Mouse (Mus musculus) heart, adult 11 months (tissue): ENCODE results near the gene Mettl15.
A peak's percentile ranks its signal among the peaks of the same experiment; 100 is the strongest.
"Not testable (repeated sequence)": the region's sequence is repeated elsewhere in the genome, so short reads cannot be mapped to it uniquely, and the experiment has no call there.

Experiments used
- DNase-seq: peaks from one replicate; pipeline ENCODE4 v3.0.0; 2022

Mettl15 gene

GRCm38 (mm10) chr2:109280600-109281340 lies at the start of gene Mettl15, which contains the start of gene Kif18a:
TSS of gene Mettl15 (minus strand) at chr2:109280748.
TSS of gene Kif18a (plus strand) at chr2:109280738.
- peak; percentile 100 for DNase-seq

- no peak for DNase-seq
Measured at GRCm38 (mm10) chr2:109311369-109311768, 30.8 kb upstream of the Mettl15 start.

GRCm38 (mm10) chr2:109303638-109304037 lies 23.1 kb upstream of the Mettl15 start:
- no peak for DNase-seq

GRCm38 (mm10) chr2:109302234-109302633 lies 21.7 kb upstream of the Mettl15 start:
- no peak for DNase-seq

- DNase-seq: no peak
Measured at GRCm38 (mm10) chr2:109298160-109298559, 17.6 kb upstream of the Mettl15 start.

GRCm38 (mm10) chr2:109296264-109296663 lies 15.7 kb upstream of the Mettl15 start:
- DNase-seq: no peak

GRCm38 (mm10) chr2:109289327-109289726 lies 8.8 kb upstream of the Mettl15 start:
- no peak for DNase-seq

- DNase-seq: no peak
Measured at GRCm38 (mm10) chr2:109284121-109284520, 3.6 kb upstream of the Mettl15 start.

GRCm38 (mm10) chr2:109281341-109281690 lies 768 bp upstream of the Mettl15 start:
- DNase-seq: no peak

- DNase-seq: no peak
Measured at GRCm38 (mm10) chr2:109280272-109280599, 312 bp downstream of the Mettl15 start.

- DNase-seq: peak; percentile 90
Measured at GRCm38 (mm10) chr2:109278036-109278435, 2.5 kb downstream of the Mettl15 start.

GRCm38 (mm10) chr2:109277593-109277992 lies 3.0 kb downstream of the Mettl15 start:
- DNase-seq: no peak

GRCm38 (mm10) chr2:109273098-109273497 lies 7.5 kb downstream of the Mettl15 start:
- DNase-seq: no peak

- DNase-seq: no peak
Measured at GRCm38 (mm10) chr2:109262779-109263178, 17.8 kb downstream of the Mettl15 start.

GRCm38 (mm10) chr2:109241947-109242346 lies 38.6 kb downstream of the Mettl15 start:
- DNase-seq: no peak

- DNase-seq: no peak
Measured at GRCm38 (mm10) chr2:109235741-109236140, 44.8 kb downstream of the Mettl15 start.

- DNase-seq: no peak
Measured at GRCm38 (mm10) chr2:109233876-109234275, 46.7 kb downstream of the Mettl15 start.

GRCm38 (mm10) chr2:109230443-109230842 lies 50.1 kb downstream of the Mettl15 start:
- DNase-seq: peak; percentile 62

- no peak for DNase-seq
Measured at GRCm38 (mm10) chr2:109227196-109227595, 53.4 kb downstream of the Mettl15 start.

GRCm38 (mm10) chr2:109221470-109221869 lies 59.1 kb downstream of the Mettl15 start:
- DNase-seq: no peak

GRCm38 (mm10) chr2:109216678-109217077 lies 63.9 kb downstream of the Mettl15 start:
- DNase-seq: not testable (repeated sequence)

GRCm38 (mm10) chr2:109210641-109211040 lies 69.9 kb downstream of the Mettl15 start:
- not testable (repeated sequence) for DNase-seq

GRCm38 (mm10) chr2:109208032-109208431 lies 72.5 kb downstream of the Mettl15 start:
- DNase-seq: peak; percentile 30

GRCm38 (mm10) chr2:109182993-109183392 lies 97.6 kb downstream of the Mettl15 start:
- DNase-seq: no peak

GRCm38 (mm10) chr2:109158509-109158908 lies 122.0 kb downstream of the Mettl15 start:
- DNase-seq: no peak
